Mouse (Mus musculus) midbrain, embryonic 11.5 days (tissue): Measurements from ENCODE around the gene Leprot. TPM values are rescaled to one million over a fixed set of nuclear protein-coding genes. Genes with fewer than 3 reads are reported as not detected.

Experiments
- ATAC-seq: fragments of 200-750 bp; cut with Nextera tagmentation; 2 replicates; pipeline ENCODE4 v1.8.0; 2017; ENCODE audit warnings: moderate TSS enrichment, moderate library complexity; ENCODE audit not compliant: low FRiP score
- DNase-seq: peaks from one replicate; pipeline ENCODE4 v3.0.0; 2015; ENCODE audit warnings: low spot score; ENCODE audit errors: missing footprints
- H3K27ac ChIP-seq: fragments of 300-500 bp; sonication (generic); 2 replicates; pipeline ENCODE4 v1.5.1; 2014; ENCODE audit warnings: low read depth, low read length
- H3K27me3 ChIP-seq: fragments of 300-500 bp; sonication (generic); 2 replicates; pipeline ENCODE4 v1.6.1; 2014; ENCODE audit warnings: mild to moderate bottlenecking, low read length, moderate library complexity, mixed read lengths; ENCODE audit not compliant: control insufficient read depth, insufficient read depth
- H3K36me3 ChIP-seq: fragments of 300-500 bp; sonication (generic); 2 replicates; pipeline ENCODE4 v1.6.1; 2014; ENCODE audit warnings: mild to moderate bottlenecking, low read length, moderate library complexity, mixed read lengths; ENCODE audit not compliant: control insufficient read depth, insufficient read depth
- H3K4me1 ChIP-seq: fragments of 300-500 bp; sonication (generic); 2 replicates; pipeline ENCODE4 v1.6.1; 2014; ENCODE audit warnings: low read length; ENCODE audit not compliant: control insufficient read depth, insufficient read depth
- H3K4me2 ChIP-seq: fragments of 300-500 bp; sonication (generic); 2 replicates; pipeline ENCODE4 v1.6.1; 2014; ENCODE audit warnings: mild to moderate bottlenecking, moderate library complexity
- H3K4me3 ChIP-seq: fragments of 300-500 bp; sonication (generic); 2 replicates; pipeline ENCODE4 v1.5.1; 2014; ENCODE audit warnings: low read depth, low read length
- H3K9ac ChIP-seq: fragments of 300-500 bp; sonication (generic); 2 replicates; pipeline ENCODE4 v1.6.1; 2014; ENCODE audit warnings: low read length
- H3K9me3 ChIP-seq: fragments of 300-500 bp; sonication (generic); 2 replicates; pipeline ENCODE4 v1.6.1; 2016; ENCODE audit warnings: low read length; ENCODE audit not compliant: control insufficient read depth
- WGBS: fragments of 180-500 bp; shearing (Covaris S2); extraction: QIAGEN DNeasy Blood & Tissue Kit; methylation state at CpG from one replicate; pipeline ENCODE4 v1.1.7; 2014; 5-methylcytosine and 5-hydroxymethylcytosine counted together
- polyA plus RNA-seq: library from polyadenylated mRNA; unstranded; fragments of >200 nt; fragmentation: Nextera tagmentation; extraction: Ambion mirVana; gene quantifications from 2 replicates; pipeline ENCODE4 v1.2.1, GENCODE M21; 2014

The Leprot gene
- polyA plus RNA-seq, 1 experiment from 2014 or later: 73.7 TPM

DNA sequence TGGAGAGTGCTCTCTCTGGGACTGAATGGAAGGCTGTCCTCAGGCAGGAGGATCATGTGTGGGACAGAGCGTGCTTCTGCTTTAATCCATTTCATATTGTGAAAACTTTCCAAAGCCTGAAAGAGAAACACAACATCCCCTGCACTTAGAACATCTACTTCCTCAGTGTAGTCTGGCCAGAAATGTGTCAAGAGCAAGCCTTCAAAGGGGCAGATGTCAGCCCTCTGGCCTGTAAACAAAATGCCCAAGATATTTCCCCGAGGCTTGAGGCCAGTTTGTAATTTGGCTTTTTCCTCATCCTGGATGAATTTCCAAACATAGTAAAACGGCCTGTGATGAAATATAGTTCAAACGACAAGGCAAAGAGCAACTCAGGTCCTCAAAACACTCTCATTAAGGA is 28.2 kb downstream of the Leprot start:
- ATAC-seq: no peak
- no peaks in the 10 kb centered on the region for H3K27me3 ChIP-seq

GRCm38 (mm10) chr4:101682620-101683019 is 35.1 kb downstream of the Leprot start:
- Histone ChIP-seq H3K4me2 (no peak overlapping the region), H3K27ac (no peak overlapping the region), H3K9me3 (no peaks in the 10 kb centered on the region), H3K4me1 (no peaks in the 10 kb centered on the region; the same call in 1 of the 2 replicates), H3K9ac (no peak overlapping the region), H3K36me3 (no peaks in the 10 kb centered on the region), H3K27me3 (no peaks in the 10 kb centered on the region), H3K4me3 (no peak overlapping the region)
- no peak for DNase-seq
- ATAC-seq: no peak
- whole genome bisulfite sequencing: 92% methylated on average over 4 of the region's 4 CpGs

More for the DNA sequence above, 28.2 kb downstream of the Leprot start:
- Histone ChIP-seq H3K4me3 (no peak overlapping the region), H3K9me3 (no peaks in the 10 kb centered on the region), H3K36me3 (no peaks in the 10 kb centered on the region), H3K9ac (no peak overlapping the region), H3K4me2 (no peak overlapping the region), H3K4me1 (no peaks in the 10 kb centered on the region), H3K27ac (no peak overlapping the region)
- WGBS: 82% methylated on average over 4 of the region's 4 CpGs
- DNase-seq: no peak

- H3K4me3 ChIP-seq: no peak overlapping the region
- no peaks in the 10 kb centered on the region for H3K36me3 ChIP-seq
- H3K27me3 ChIP-seq: no peaks in the 10 kb centered on the region
- ATAC-seq (no peak), DNase-seq (no peak)
- no peaks in the 10 kb centered on the region for H3K9me3 ChIP-seq
- H3K4me2 ChIP-seq: no peak overlapping the region
- no peak overlapping the region for H3K9ac ChIP-seq
- WGBS: 78% methylated on average over 3 of the region's 3 CpGs
- no peaks in the 10 kb centered on the region; the same call in 1 of the 2 replicates for H3K4me1 ChIP-seq
- H3K27ac ChIP-seq: no peak overlapping the region
These were observed 35.6 kb downstream of the Leprot start for GRCm38 (mm10) chr4:101683086-101683485.

DNA sequence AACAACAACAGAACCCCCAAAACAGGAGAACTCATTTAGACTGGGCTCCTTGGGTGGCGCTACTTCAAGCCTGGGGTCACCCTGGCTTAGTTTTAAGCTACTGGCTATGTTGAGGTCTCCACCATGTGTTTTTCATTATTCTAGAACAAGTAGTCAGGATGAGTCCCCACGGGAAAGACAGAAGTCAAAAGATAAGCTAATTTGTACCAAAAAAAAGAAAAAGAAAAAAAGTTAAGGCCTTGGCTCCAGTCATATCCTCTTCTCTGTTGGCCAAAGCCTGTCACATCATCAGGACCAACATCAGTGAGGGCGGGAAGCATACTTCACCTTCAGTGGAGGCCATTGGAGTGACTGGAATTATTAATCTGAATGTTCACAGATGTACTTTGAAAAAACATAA is 37.3 kb downstream of the Leprot start:
- no peak for ATAC-seq
- Histone ChIP-seq H3K27me3 (no peaks in the 10 kb centered on the region), H3K4me1 (no peaks in the 10 kb centered on the region; the same call in 1 of the 2 replicates), H3K9ac (no peak overlapping the region), H3K27ac (no peak overlapping the region), H3K4me3 (no peak overlapping the region), H3K4me2 (no peak overlapping the region), H3K9me3 (no peaks in the 10 kb centered on the region), H3K36me3 (no peaks in the 10 kb centered on the region)
- DNase-seq: no peak
- 86% methylated on average over 3 of the region's 3 CpGs for WGBS

DNA sequence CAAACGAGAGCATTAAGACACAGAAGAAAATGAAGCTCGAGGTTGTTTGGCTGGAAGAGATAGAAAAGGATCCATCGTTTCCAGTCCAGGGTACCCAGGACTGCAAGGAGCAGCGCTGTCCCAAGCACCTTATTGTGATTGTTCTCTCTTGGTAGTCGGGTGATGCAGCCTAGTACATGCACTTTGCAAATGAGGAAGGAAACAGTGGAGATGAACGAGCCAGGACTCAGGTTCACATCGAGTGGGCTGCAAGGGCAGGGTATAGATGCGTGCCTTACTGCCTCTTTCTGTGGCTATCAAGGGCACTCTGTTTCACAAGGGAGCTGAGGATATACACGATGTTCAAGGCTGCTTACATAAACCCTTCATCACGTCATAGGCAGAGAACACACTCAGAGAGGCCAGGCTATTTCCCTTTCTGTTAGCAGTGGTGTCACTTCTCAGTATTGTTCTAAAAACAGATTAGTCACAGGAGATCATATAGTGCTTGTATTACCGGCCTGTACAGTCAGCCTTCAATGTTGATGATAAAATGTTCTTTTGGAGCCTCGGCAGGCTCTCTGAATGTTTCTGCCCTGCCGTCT is 38.8 kb downstream of the Leprot start:
- 84% methylated on average over 13 of the region's 13 CpGs for WGBS
- no peak for ATAC-seq

GRCm38 (mm10) chr4:101689241-101689640 is 41.7 kb downstream of the Leprot start:
- no peaks in the 10 kb centered on the region for H3K36me3 ChIP-seq
- H3K27me3 ChIP-seq: no peaks in the 10 kb centered on the region
- no peak overlapping the region for H3K4me2 ChIP-seq
- no peak overlapping the region for H3K9ac ChIP-seq
- no peaks in the 10 kb centered on the region for H3K4me1 ChIP-seq
- no peak overlapping the region for H3K4me3 ChIP-seq
- ATAC-seq (no peak), DNase-seq (no peak)
- no peaks in the 10 kb centered on the region for H3K9me3 ChIP-seq
- WGBS: 80% methylated on average over 4 of the region's 4 CpGs
- H3K27ac ChIP-seq: no peak overlapping the region

More for the DNA sequence above, 38.8 kb downstream of the Leprot start:
- no peak for DNase-seq
- no peak overlapping the region for H3K9ac ChIP-seq
- no peak overlapping the region for H3K4me2 ChIP-seq
- H3K4me1 ChIP-seq: no peaks in the 10 kb centered on the region; the same call in 1 of the 2 replicates
- no peaks in the 10 kb centered on the region for H3K9me3 ChIP-seq
- H3K27ac ChIP-seq: no peak overlapping the region
- H3K27me3 ChIP-seq: no peaks in the 10 kb centered on the region
- H3K36me3 ChIP-seq: no peaks in the 10 kb centered on the region
- H3K4me3 ChIP-seq: no peak overlapping the region

- H3K9ac ChIP-seq: no peak overlapping the region
- ATAC-seq (no peak), DNase-seq (no peak)
- H3K36me3 ChIP-seq: no peaks in the 10 kb centered on the region
- no peaks in the 10 kb centered on the region for H3K4me1 ChIP-seq
- H3K4me2 ChIP-seq: no peak overlapping the region
- no peak overlapping the region for H3K4me3 ChIP-seq
- H3K27me3 ChIP-seq: no peaks in the 10 kb centered on the region
- 88% methylated on average over 5 of the region's 5 CpGs for whole genome bisulfite sequencing
- no peak overlapping the region for H3K27ac ChIP-seq
- no peaks in the 10 kb centered on the region for H3K9me3 ChIP-seq
These were observed 42.1 kb downstream of the Leprot start for GRCm38 (mm10) chr4:101689645-101690044.

- WGBS: 86% methylated on average over 4 of the region's 4 CpGs
- DNase-seq: no peak
- no peak for ATAC-seq
These were observed 45.4 kb downstream of the Leprot start for GRCm38 (mm10) chr4:101692892-101693291.

GRCm38 (mm10) chr4:101694529-101694928 is 47.0 kb downstream of the Leprot start:
- Histone ChIP-seq H3K9me3 (no peaks in the 10 kb centered on the region), H3K27me3 (no peaks in the 10 kb centered on the region), H3K4me1 (no peaks in the 10 kb centered on the region), H3K27ac (no peak overlapping the region), H3K4me2 (no peak overlapping the region), H3K4me3 (no peak overlapping the region), H3K36me3 (no peaks in the 10 kb centered on the region), H3K9ac (no peak overlapping the region)
- DNase-seq: no peak
- ATAC-seq: no peak
- 83% methylated on average over 6 of the region's 6 CpGs for WGBS

More at GRCm38 (mm10) chr4:101692892-101693291, 45.4 kb downstream of the Leprot start:
- H3K27ac ChIP-seq: no peak overlapping the region
- no peaks in the 10 kb centered on the region for H3K27me3 ChIP-seq
- no peaks in the 10 kb centered on the region for H3K36me3 ChIP-seq
- no peak overlapping the region for H3K9ac ChIP-seq
- H3K9me3 ChIP-seq: no peaks in the 10 kb centered on the region
- H3K4me2 ChIP-seq: no peak overlapping the region
- no peaks in the 10 kb centered on the region for H3K4me1 ChIP-seq
- H3K4me3 ChIP-seq: no peak overlapping the region
